Mouse (Mus musculus) hindbrain, postnatal 0 days (tissue): ENCODE results near the gene Cep95. TPM values are rescaled to one million over a fixed set of nuclear protein-coding genes. Genes with fewer than 3 reads are reported as not detected.

Experiments used
- ATAC-seq: fragments of 200-750 bp; cut with Nextera tagmentation; 2 replicates; pipeline ENCODE4 v1.8.0; 2017; ENCODE audit warnings: mild to moderate bottlenecking, moderate TSS enrichment, moderate library complexity
- DNase-seq: peaks from one replicate; pipeline ENCODE4 v3.0.0-alpha.2; 2015; ENCODE audit warnings: low spot score
- H3K27ac ChIP-seq: fragments of 300-500 bp; sonication (generic); 2 replicates; pipeline ENCODE4 v1.5.1; 2014; ENCODE audit warnings: mild to moderate bottlenecking
- H3K27me3 ChIP-seq: fragments of 300-500 bp; sonication (generic); 2 replicates; pipeline ENCODE4 v1.6.1; 2014; ENCODE audit warnings: low read length, mixed read lengths; ENCODE audit not compliant: insufficient read depth
- H3K36me3 ChIP-seq: fragments of 300-500 bp; sonication (generic); 2 replicates; pipeline ENCODE4 v1.6.1; 2014; ENCODE audit warnings: low read length, mixed read lengths; ENCODE audit not compliant: insufficient read depth
- H3K4me1 ChIP-seq: fragments of 300-500 bp; sonication (generic); 2 replicates; pipeline ENCODE4 v1.6.1; 2014; ENCODE audit warnings: antibody characterized with exemption, low read length, mixed read lengths; ENCODE audit not compliant: insufficient read depth
- H3K4me2 ChIP-seq: fragments of 300-500 bp; sonication (generic); 2 replicates; pipeline ENCODE4 v1.6.1; 2014; ENCODE audit warnings: low read depth, mild to moderate bottlenecking, low read length, moderate library complexity, mixed read lengths
- H3K4me3 ChIP-seq: fragments of 300-500 bp; sonication (generic); 2 replicates; pipeline ENCODE4 v1.5.1; 2014; ENCODE audit warnings: low read length
- H3K9ac ChIP-seq: fragments of 300-500 bp; sonication (generic); replicated peaks from 2 replicates; pipeline ENCODE4 v1.6.1; 2014; ENCODE audit warnings: mild to moderate bottlenecking, low read length, moderate library complexity, mixed read lengths
- H3K9me3 ChIP-seq: fragments of 300-500 bp; sonication (generic); 2 replicates; pipeline ENCODE4 v1.6.1; 2016; ENCODE audit warnings: low read length, mixed read lengths
- CTCF ChIP-seq: IDR thresholded peaks from 2 replicates; pipeline ENCODE4 v1.5.1; 2016; ENCODE audit warnings: antibody characterized with exemption, control low read depth, low read depth
- WGBS: fragments of 180-500 bp; shearing (Covaris S2); extraction: QIAGEN DNeasy Blood & Tissue Kit; methylation state at CpG from one replicate; pipeline ENCODE4 v1.1.7; 2014; 5-methylcytosine and 5-hydroxymethylcytosine counted together
- polyA plus RNA-seq: library from polyadenylated mRNA; unstranded; fragments of >200 nt; fragmentation: Nextera tagmentation; extraction: Ambion mirVana; gene quantifications from 2 replicates; pipeline ENCODE4 v1.2.1, GENCODE M21; 2015
- total RNA-seq: library from RNA; depleted of rRNA; stranded (reverse); fragments of >200 nt; gene quantifications from 2 replicates; pipeline ENCODE4 v1.2.3, GENCODE M21; 2014

Cep95 gene
- total and polyA plus RNA-seq, 2 experiments from 2014 or later: 7.2 to 9.0 TPM

- DNase-seq (no peak), ATAC-seq (no peak)
- Histone ChIP-seq H3K27ac (no peak overlapping the region), H3K4me3 (no peak overlapping the region), H3K4me2 (no peak overlapping the region), H3K9me3 (no peaks in the 10 kb centered on the region), H3K36me3 (peaks cover 42% of the 10 kb centered on the region), H3K4me1 (no peaks in the 10 kb centered on the region), H3K27me3 (no peaks in the 10 kb centered on the region), H3K9ac (no peak overlapping the region)
- 89% methylated on average over 7 of the region's 7 CpGs for WGBS
- TF ChIP-seq CTCF: no peak
Observed at GRCm38 (mm10) chr11:106812410-106813136, 23.5 kb downstream of the Cep95 start.

- Histone ChIP-seq H3K27me3 (no peaks in the 10 kb centered on the region), H3K36me3 (peaks cover 43% of the 10 kb centered on the region), H3K9ac (no peak overlapping the region; the same call in 1 of the 2 replicates), H3K9me3 (no peaks in the 10 kb centered on the region), H3K27ac (peak overlapping the region; percentile 38; the same call in 1 of the 2 replicates), H3K4me3 (no peak overlapping the region), H3K4me2 (no peak overlapping the region), H3K4me1 (0 out of 2 replicates have a peak, but pooled peaks cover 3% of the 10 kb centered on the region)
- ATAC-seq (0 out of 2 replicates have a peak, but pooled peaks have one; percentile 56), DNase-seq (peak; percentile 51)
- WGBS: 70% methylated on average over 14 of the region's 14 CpGs
- no peak for TF ChIP-seq CTCF
Observed at GRCm38 (mm10) chr11:106814601-106815320, 25.7 kb downstream of the Cep95 start.

- ATAC-seq (no peak), DNase-seq (no peak)
- no peak overlapping the region for H3K4me3 ChIP-seq
- H3K9ac ChIP-seq: no peak overlapping the region; the same call in 1 of the 2 replicates
- TF ChIP-seq CTCF: no peak
- no peak overlapping the region for H3K4me2 ChIP-seq
- peak overlapping the region; percentile 26; the same call in 1 of the 2 replicates for H3K27ac ChIP-seq
- no peaks in the 10 kb centered on the region for H3K27me3 ChIP-seq
- H3K4me1 ChIP-seq: 0 out of 2 replicates have a peak, but pooled peaks cover 4% of the 10 kb centered on the region
- 81% methylated on average over 2 of the region's 2 CpGs for WGBS
- no peaks in the 10 kb centered on the region for H3K9me3 ChIP-seq
- peaks cover 47% of the 10 kb centered on the region for H3K36me3 ChIP-seq
Observed at GRCm38 (mm10) chr11:106815331-106815730, 26.3 kb downstream of the Cep95 start.

GRCm38 (mm10) chr11:106815761-106816160, 26.7 kb downstream of the Cep95 start:
- no peak for DNase-seq
- ATAC-seq: no peak
- no peak for TF ChIP-seq CTCF
- no peak overlapping the region for H3K4me2 ChIP-seq
- peak overlapping the region; percentile 67 for H3K27ac ChIP-seq
- 98% methylated on average over 2 of the region's 2 CpGs for WGBS
- no peaks in the 10 kb centered on the region for H3K9me3 ChIP-seq
- H3K36me3 ChIP-seq: peaks cover 47% of the 10 kb centered on the region
- no peak overlapping the region for H3K9ac ChIP-seq
- 0 out of 2 replicates have a peak, but pooled peaks cover 4% of the 10 kb centered on the region for H3K4me1 ChIP-seq
- H3K27me3 ChIP-seq: no peaks in the 10 kb centered on the region
- H3K4me3 ChIP-seq: no peak overlapping the region

- ATAC-seq (no peak), DNase-seq (no peak)
- no peaks in the 10 kb centered on the region for H3K27me3 ChIP-seq
- no peak for TF ChIP-seq CTCF
- 63% methylated on average over 7 of the region's 7 CpGs for WGBS
- H3K4me2 ChIP-seq: no peak overlapping the region
- 0 out of 2 replicates have a peak, but pooled peaks cover 4% of the 10 kb centered on the region for H3K4me1 ChIP-seq
- no peak overlapping the region for H3K4me3 ChIP-seq
- H3K9me3 ChIP-seq: no peaks in the 10 kb centered on the region
- H3K27ac ChIP-seq: peak overlapping the region; percentile 67
- H3K9ac ChIP-seq: no peak overlapping the region
- peaks cover 44% of the 10 kb centered on the region for H3K36me3 ChIP-seq
Observed at GRCm38 (mm10) chr11:106816316-106816715, 27.3 kb downstream of the Cep95 start.

DNA sequence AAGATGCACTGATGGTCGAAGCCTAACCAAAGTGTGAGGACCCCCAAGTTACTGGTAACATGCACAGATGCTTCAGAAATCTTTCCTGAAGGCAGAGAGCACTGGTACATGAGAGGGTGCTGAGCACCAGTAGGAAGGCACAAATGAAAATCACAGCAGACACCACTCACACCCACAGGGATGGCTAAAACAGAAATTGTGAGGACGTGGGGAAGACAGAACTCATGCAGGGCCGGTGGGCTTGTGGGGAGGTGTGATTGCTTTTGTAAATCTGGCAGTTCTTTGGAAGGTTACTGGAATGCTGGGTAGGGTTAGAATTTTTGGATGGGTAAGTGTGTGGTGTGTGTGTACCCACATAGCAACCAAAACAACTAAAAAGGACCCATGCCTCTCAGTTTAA, 28.1 kb downstream of the Cep95 start:
- DNase-seq (no peak), ATAC-seq (no peak)
- no peaks in the 10 kb centered on the region for H3K9me3 ChIP-seq
- H3K27me3 ChIP-seq: no peaks in the 10 kb centered on the region
- 61% methylated on average over 3 of the region's 3 CpGs for WGBS
- H3K4me3 ChIP-seq: no peak overlapping the region
- H3K9ac ChIP-seq: no peak overlapping the region
- peaks cover 44% of the 10 kb centered on the region for H3K36me3 ChIP-seq
- 0 out of 2 replicates have a peak, but pooled peaks cover 4% of the 10 kb centered on the region for H3K4me1 ChIP-seq
- H3K27ac ChIP-seq: peak overlapping the region; percentile 67
- TF ChIP-seq CTCF: no peak
- no peak overlapping the region for H3K4me2 ChIP-seq
